Mouse (Mus musculus): ENCODE results near the gene Csrnp3.

Gene Csrnp3

GRCm38 (mm10) chr2:65870919-65871582 lies 25.5 kb downstream of the Csrnp3 start:
- DNase-seq (ENCODE audit: low read depth, low spot score) = peak; percentile 53

GRCm38 (mm10) chr2:65891590-65891989 lies 46.0 kb downstream of the Csrnp3 start:
- no peak for DNase-seq (ENCODE audit: low read depth, low spot score)

- no peak for DNase-seq (ENCODE audit: low read depth, low spot score)
Measured at GRCm38 (mm10) chr2:65893241-65893640, 47.7 kb downstream of the Csrnp3 start.

GRCm38 (mm10) chr2:65894299-65894698 lies 48.7 kb downstream of the Csrnp3 start:
- DNase-seq (ENCODE audit: low read depth, low spot score) = no peak

DNA sequence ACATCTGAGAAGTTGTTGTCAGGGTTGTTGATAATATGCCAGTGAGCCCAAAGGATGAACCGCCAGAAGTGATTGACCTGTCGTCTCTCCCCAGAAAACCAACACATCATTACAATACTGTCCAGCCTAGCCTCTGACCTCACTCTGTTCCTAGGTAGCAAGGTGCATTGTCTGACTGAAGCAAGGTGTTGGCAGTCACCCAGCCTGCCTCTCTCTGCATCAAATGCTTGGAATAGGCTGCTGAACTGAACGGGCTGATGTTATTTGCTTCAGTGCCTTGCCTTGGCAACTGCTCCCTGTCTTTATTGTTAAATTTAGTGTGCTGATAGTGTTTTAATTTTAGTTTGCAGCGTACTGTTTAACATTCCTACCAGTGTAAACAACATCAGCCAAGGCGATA lies 51.0 kb downstream of the Csrnp3 start:
- DNase-seq (ENCODE audit: low read depth, low spot score) = no peak

- DNase-seq (ENCODE audit: low read depth, low spot score) = no peak
Measured at GRCm38 (mm10) chr2:65897084-65897483, 51.5 kb downstream of the Csrnp3 start.

GRCm38 (mm10) chr2:65899478-65899877 lies 53.9 kb downstream of the Csrnp3 start:
- no peak for DNase-seq (ENCODE audit: low read depth, low spot score)

DNA sequence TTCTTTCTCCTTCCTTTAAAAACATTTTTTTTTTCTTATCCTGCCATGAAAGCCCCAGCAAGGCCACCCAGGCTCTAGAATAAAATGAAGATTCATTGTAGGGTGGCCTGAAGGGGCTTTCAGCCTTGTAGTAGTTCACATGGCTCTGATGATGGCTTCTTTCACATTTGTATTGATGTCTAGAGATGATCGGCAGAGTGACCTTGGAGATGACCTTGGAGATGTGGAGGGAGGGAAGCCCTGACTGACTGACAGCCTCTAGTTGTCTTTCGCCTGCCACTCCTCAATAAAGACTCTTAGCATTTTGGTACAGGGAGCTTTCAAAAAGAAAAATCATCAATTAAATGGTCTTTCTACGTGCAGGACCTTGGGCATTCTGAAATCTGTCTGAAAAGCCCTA lies 63.0 kb downstream of the Csrnp3 start:
- no peak for DNase-seq (ENCODE audit: low read depth, low spot score)

DNA sequence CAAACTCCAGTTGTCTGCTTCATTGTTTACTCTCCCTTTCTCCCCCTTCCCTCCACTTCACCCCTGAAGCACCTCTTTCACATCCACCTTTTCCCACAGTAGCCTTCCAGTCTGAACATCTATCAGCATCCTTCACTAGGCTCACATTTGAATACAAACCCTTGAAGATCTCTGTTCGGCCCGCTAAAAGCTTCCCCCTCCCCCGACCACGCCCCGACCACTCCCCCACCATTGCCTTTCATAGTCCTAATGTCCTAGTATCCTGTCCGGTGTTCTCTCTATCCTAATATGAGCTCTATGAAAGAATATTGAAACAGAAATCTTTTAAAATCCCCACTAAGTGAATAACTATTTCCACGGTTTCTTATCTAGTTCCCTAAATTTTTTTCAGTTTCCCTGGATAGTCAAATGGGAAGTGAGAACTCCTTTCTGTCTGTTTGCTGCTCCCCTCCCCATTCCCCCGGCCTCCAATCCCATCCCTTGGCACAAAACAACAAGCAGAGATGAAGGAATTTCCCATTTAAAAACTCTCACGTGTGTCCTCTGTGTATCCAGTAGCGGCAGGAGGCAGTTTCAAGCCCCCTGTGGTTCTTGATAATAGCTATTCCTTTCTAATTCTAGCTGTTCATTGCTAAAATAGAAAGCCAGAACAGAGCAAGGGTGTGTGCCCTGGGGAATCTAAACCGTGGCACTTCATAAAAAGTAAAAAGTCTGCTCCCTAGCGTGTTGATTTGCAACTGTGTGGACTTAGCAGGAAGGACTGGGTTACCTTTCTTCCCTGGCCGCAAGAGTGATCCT lies 64.4 kb downstream of the Csrnp3 start:
- no peak for DNase-seq (ENCODE audit: low read depth, low spot score)

DNA sequence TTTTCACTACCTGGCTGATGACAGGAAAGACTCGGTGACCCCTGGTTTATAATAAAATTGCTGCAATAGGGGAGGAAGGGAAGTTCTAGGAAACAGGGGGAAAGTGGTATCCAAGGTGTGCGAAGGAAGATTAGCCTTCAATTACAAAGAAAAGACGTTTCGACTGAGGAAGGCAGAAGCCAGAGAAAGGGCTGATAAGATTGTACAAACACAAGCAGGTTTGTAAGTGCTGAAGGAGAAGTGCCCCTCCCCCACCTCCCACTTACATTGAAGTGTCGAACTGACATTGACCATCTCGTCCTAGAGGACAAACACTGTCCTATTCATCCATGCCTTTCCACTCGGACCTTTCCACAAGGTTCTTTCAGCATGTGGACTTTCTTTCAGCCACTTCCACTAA lies 70.4 kb downstream of the Csrnp3 start:
- DNase-seq (ENCODE audit: low read depth, low spot score) = no peak

DNA sequence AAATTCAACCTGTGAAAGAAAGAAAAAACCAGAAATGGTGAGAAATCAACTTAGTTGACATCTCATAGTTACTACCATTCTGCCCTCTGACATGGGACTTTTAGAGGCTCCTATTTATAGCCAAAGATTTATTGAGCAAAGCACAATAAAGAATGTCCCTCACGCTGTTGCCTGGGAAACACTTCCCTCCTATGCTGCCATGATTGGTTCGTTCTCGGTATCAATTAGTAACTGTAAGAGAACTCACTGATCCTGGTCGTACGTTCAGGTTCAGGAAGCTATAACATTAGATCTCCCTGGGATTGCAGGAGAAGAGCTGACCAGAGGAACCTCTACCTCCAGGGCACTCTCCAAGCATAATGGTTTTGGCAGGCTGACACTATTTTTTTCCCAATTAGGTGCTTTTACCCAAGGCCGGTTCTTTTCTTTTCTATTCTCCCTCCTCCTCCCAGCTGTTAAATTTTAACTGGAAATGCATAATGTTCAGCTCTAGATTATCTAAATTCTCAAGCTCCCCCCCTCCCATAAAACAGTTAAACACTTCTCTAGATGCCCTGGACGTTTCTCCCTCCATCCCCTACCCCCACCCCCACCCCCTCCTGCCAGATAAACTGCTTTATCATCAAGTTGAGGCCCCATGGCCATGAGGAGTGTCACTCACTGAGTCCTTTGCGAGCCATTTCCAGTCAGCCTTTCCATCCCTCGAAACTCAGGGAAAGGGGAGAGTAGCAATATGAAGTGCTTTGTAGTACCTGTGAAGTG lies 75.3 kb downstream of the Csrnp3 start:
- DNase-seq (ENCODE audit: low read depth, low spot score) = no peak

DNA sequence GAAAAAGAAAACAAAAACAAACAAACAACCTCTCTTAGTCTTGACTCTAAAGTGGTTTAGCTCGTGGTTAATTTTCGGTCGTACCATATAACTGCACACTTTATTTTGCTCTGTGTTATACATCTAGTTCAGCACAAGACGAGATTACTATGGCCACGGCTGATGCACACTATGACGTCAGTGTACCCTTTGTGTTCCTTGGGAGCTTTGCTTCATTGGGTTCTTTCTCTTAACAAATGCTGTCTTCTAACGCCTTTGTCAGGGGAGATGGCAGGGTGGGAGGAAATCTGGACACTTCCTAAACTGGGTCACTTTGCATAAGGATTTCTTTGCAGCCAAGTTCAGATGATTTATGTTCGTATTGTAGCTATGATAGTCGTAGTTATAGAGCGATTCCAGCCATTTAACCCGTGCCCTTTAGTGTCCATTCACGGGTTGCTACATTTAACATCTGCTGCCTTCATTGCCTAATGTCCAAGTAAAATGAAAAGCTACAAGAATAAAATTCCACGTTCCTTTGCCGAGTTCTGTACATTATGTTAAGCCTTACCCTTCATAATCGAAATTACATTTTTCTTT lies 79.9 kb downstream of the Csrnp3 start:
- no peak for DNase-seq (ENCODE audit: low read depth, low spot score)

- DNase-seq (ENCODE audit: low read depth, low spot score) = no peak
Measured at GRCm38 (mm10) chr2:65926935-65927708, 81.6 kb downstream of the Csrnp3 start.

DNA sequence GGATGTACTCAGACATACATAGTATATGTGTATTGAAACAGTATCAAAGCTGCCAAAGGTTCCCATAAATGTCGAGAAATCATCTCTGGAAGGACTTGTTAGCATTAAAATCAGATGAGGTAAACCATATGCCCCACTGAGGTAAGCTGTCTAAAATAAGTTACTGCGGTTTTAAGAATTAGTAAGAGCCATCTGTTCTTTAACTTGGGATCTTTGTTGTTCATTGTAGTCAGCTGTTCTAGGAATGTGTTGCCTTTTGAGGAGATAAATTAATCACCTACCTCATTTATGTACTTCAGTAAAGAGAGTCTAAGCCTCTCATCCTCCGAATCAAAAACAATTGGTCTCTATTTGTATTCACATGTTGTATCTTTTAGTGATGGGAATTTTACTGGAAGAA lies 83.7 kb downstream of the Csrnp3 start:
- DNase-seq (ENCODE audit: low read depth, low spot score) = no peak

DNA sequence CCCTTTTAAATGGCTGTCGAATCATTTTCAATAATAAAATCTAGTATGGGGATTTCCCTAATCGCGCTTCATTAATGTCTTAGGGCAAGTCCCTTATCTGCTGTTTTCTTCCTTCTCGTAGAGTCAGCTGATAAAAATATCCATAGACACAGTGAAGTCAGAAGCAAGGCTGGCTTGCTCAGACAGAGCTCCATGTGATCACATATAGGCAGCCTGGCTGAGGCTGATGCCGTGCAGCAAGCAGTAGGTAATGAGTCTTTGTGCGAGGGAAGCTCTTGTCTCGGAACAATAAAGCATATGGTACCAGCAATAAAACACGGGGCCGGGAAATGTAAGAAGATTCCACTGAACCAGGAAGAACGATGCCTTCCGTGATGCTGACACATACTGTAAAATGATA lies 84.4 kb downstream of the Csrnp3 start:
- DNase-seq (ENCODE audit: low read depth, low spot score) = no peak

DNA sequence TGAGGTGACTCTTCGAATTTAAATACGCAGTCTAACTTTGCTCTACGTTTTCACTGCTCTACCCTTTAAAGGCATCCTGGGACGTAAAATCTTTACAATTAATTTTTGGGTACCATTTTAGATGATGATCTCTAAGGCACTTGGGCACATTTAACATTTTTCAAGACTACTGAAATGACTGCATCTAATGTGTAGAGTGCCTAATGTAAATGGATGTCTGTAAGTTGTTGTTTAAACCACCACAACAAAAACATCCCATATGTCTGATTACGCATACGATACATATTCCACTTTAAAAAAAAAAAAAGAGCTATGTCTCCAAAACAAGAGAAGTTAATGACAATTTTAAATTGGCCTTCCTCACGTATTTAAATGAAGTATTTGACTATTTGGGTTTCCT lies 85.7 kb downstream of the Csrnp3 start:
- DNase-seq (ENCODE audit: low read depth, low spot score) = no peak

- DNase-seq (ENCODE audit: low read depth, low spot score) = no peak
Measured at GRCm38 (mm10) chr2:65931841-65932311, 86.3 kb downstream of the Csrnp3 start.

- no peak for DNase-seq (ENCODE audit: low read depth, low spot score)
Measured at GRCm38 (mm10) chr2:65934099-65934498, 88.5 kb downstream of the Csrnp3 start.

GRCm38 (mm10) chr2:65938900-65939299 lies 93.3 kb downstream of the Csrnp3 start:
- no peak for DNase-seq (ENCODE audit: low read depth, low spot score)

- no peak for DNase-seq (ENCODE audit: low read depth, low spot score)
Measured at GRCm38 (mm10) chr2:65940351-65940750, 94.8 kb downstream of the Csrnp3 start.

GRCm38 (mm10) chr2:65942346-65942745 lies 96.8 kb downstream of the Csrnp3 start:
- DNase-seq (ENCODE audit: low read depth, low spot score) = no peak

Measured in CD4-positive helper T cell, adult 2 months (primary cell).